Mouse (Mus musculus): ENCODE measurements at regions not wholly inside any gene's neighbourhood (a gene's known extent, or its start where the extent isn't known, plus 50 kb on each side); places are given as distances from the start of the nearest gene placed in this dataset.
A peak's percentile ranks its signal among the peaks of the same experiment; 100 is the strongest.
"Not testable (repeated sequence)": the region's sequence is repeated elsewhere in the genome, so short reads cannot be mapped to it uniquely, and the experiment has no call there.

- no peak for DNase-seq (ENCODE audit: low read depth)
These were observed 58.1 kb downstream of the Cox7c start for GRCm38 (mm10) chr13:85988633-85989032.

- DNase-seq (ENCODE audit: low read depth), result no peak
These were observed 64.6 kb downstream of the Cox7c start for GRCm38 (mm10) chr13:85982089-85982488.

- DNase-seq (ENCODE audit: low read depth), result not testable (repeated sequence)
These were observed 82.7 kb downstream of the Cox7c start for GRCm38 (mm10) chr13:85964005-85964404.

- DNase-seq (ENCODE audit: low read depth), result no peak
These were observed 91.4 kb downstream of the Cox7c start for GRCm38 (mm10) chr13:85955284-85955683.

GRCm38 (mm10) chr13:85952896-85953295, 93.8 kb downstream of the Cox7c start:
- no peak for DNase-seq (ENCODE audit: low read depth)

GRCm38 (mm10) chr13:85926825-85927737, 119.6 kb downstream of the Cox7c start:
- DNase-seq (ENCODE audit: low read depth), result no peak

- DNase-seq (ENCODE audit: low read depth), result no peak
These were observed 120.4 kb downstream of the Cox7c start for GRCm38 (mm10) chr13:85926323-85926722.

- DNase-seq (ENCODE audit: low read depth), result no peak
These were observed 124.0 kb downstream of the Cox7c start for GRCm38 (mm10) chr13:85922696-85923095.

- no peak for DNase-seq (ENCODE audit: low read depth)
These were observed 144.9 kb downstream of the Cox7c start for GRCm38 (mm10) chr13:85901796-85902195.

- no peak for DNase-seq (ENCODE audit: low read depth)
These were observed 149.0 kb downstream of the Cox7c start for GRCm38 (mm10) chr13:85897656-85898055.

- no peak for DNase-seq (ENCODE audit: low read depth)
These were observed 151.6 kb downstream of the Cox7c start for GRCm38 (mm10) chr13:85895141-85895540.

- DNase-seq (ENCODE audit: low read depth), result peak; percentile 6
These were observed 156.9 kb downstream of the Cox7c start for GRCm38 (mm10) chr13:85889846-85890245.

- DNase-seq (ENCODE audit: low read depth), result no peak
These were observed 163.9 kb downstream of the Cox7c start for GRCm38 (mm10) chr13:85882817-85883216.

GRCm38 (mm10) chr13:85863745-85864144, 183.0 kb downstream of the Cox7c start:
- no peak for DNase-seq (ENCODE audit: low read depth)

GRCm38 (mm10) chr13:85848276-85848675, 198.4 kb downstream of the Cox7c start:
- no peak for DNase-seq (ENCODE audit: low read depth)

GRCm38 (mm10) chr13:85829894-85830293, 216.8 kb downstream of the Cox7c start:
- no peak for DNase-seq (ENCODE audit: low read depth)

Data from induced T-regulatory cell, adult 2 months (primary cell).